Comparison of ENCODE assay signal across 12 mouse cellular contexts in the genomic region with DNA sequence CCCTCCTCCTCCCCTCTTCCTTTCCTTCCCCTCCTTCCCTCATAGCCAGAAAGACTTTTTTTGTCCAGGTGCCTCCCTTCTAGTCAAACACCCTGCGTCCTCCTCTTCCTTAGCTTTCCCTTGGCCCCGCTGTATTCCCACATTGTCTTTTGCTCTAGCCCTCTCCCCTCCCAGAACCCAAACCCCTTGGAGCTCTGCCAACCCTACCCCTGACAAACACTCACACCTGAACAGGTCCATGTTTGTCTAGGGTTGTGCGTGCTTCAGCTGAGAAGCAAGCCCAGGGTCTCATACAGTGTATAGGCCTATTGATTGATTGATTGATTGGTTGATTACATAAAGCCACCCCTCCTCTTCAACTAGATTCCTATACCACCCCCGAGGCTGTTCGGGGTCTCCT. TPM values are rescaled to one million over a fixed set of nuclear protein-coding genes. Genes with fewer than 3 reads are reported as not detected.
A peak's percentile ranks its signal among the peaks of the same experiment; 100 is the strongest.
DNase-seq lines count a peak whose midpoint lies in the region; ATAC-seq and TF ChIP-seq lines count a peak whose summit lies in the region.
"Had no signal": no experiment of that assay in that cellular context is flagged by ENCODE, and none has a peak within 500 bp of the region (broad histone marks: within the 10 kb centered on the region; RNA-seq: fewer than 3 reads in every experiment).

No protein-coding gene starts in this region.

- no peaks in the 10 kb centered on the region for H3K9me3 ChIP-seq in forebrain, embryonic 12.5 days
- H3K9me3 ChIP-seq in forebrain, embryonic 16.5 days (ENCODE audit: control insufficient read depth, low read length), result no peaks in the 10 kb centered on the region
- H3K9me3 ChIP-seq in kidney, embryonic 14.5 days (ENCODE audit: control insufficient read depth, low read length), result no peaks in the 10 kb centered on the region
- H3K9me3 ChIP-seq in neural tube, embryonic 12.5 days, result no peaks in the 10 kb centered on the region
- H3K9me3 ChIP-seq: heart, embryonic 15.5 days; limb, embryonic 13.5 days had no signal

- TF ChIP-seq CTCF in olfactory bulb, adult 2 months (IDR thresholded peaks at IDR 0.05; ENCODE audit: insufficient read depth, low read depth, low read length), result no peak

- no peak for DNase-seq in kidney, postnatal 4 days
- no peak for DNase-seq in neural tube, embryonic 10.5 days (ENCODE audit: extremely low spot score, low spot score)
- no peak for DNase-seq in Muller cell, postnatal 12 days (ENCODE audit: inconsistent ontology term)
- DNase-seq: thymus, postnatal 4 days had no signal

- peaks cover 40% of the 10 kb centered on the region for H3K4me1 ChIP-seq in forebrain, embryonic 12.5 days
- H3K4me1 ChIP-seq in forebrain, embryonic 16.5 days (replicated peaks; ENCODE audit: control insufficient read depth, insufficient read depth, low read length), result peaks cover 37% of the 10 kb centered on the region
- H3K4me1 ChIP-seq in kidney, embryonic 14.5 days (ENCODE audit: control insufficient read depth, insufficient read depth, low read length), result peaks cover 10% of the 10 kb centered on the region; the same call in 1 of the 2 replicates
- peaks cover 37% of the 10 kb centered on the region for H3K4me1 ChIP-seq in neural tube, embryonic 12.5 days
- peaks cover 49% of the 10 kb centered on the region for H3K4me1 ChIP-seq in olfactory bulb, adult 2 months (ENCODE audit: control insufficient read depth, insufficient read depth, low read length)

- H3K9ac ChIP-seq in forebrain, embryonic 12.5 days, result no peak overlapping the region
- H3K9ac ChIP-seq in forebrain, embryonic 16.5 days (replicated peaks; ENCODE audit: low read depth, low read length), result no peak overlapping the region
- no peak overlapping the region for H3K9ac ChIP-seq in kidney, embryonic 14.5 days (ENCODE audit: low read depth, low read length)
- no peak overlapping the region for H3K9ac ChIP-seq in neural tube, embryonic 12.5 days

- peak overlapping the region; percentile 71; the same call in 1 of the 2 replicates for H3K4me2 ChIP-seq in forebrain, embryonic 12.5 days
- no peak overlapping the region; the same call in 1 of the 2 replicates for H3K4me2 ChIP-seq in forebrain, embryonic 16.5 days (ENCODE audit: low read length)
- peak overlapping the region; percentile 88 for H3K4me2 ChIP-seq in kidney, embryonic 14.5 days (replicated peaks; ENCODE audit: low read depth, low read length)
- peak overlapping the region; percentile 81 for H3K4me2 ChIP-seq in neural tube, embryonic 12.5 days (replicated peaks)

- peaks cover 6% of the 10 kb centered on the region for H3K27me3 ChIP-seq in forebrain, embryonic 12.5 days
- H3K27me3 ChIP-seq in forebrain, embryonic 16.5 days (replicated peaks; ENCODE audit: control insufficient read depth, insufficient read depth, low read length), result no peaks in the 10 kb centered on the region
- H3K27me3 ChIP-seq in kidney, embryonic 14.5 days (ENCODE audit: control insufficient read depth, insufficient read depth, low read length), result no peaks in the 10 kb centered on the region
- no peaks in the 10 kb centered on the region for H3K27me3 ChIP-seq in neural tube, embryonic 12.5 days (replicated peaks)
- H3K27me3 ChIP-seq: limb, embryonic 13.5 days had no signal

- H3K4me3 ChIP-seq in forebrain, embryonic 12.5 days (replicated peaks), result no peak overlapping the region
- H3K4me3 ChIP-seq in forebrain, embryonic 16.5 days (replicated peaks; ENCODE audit: low read length), result no peak overlapping the region
- no peak overlapping the region for H3K4me3 ChIP-seq in kidney, embryonic 14.5 days (ENCODE audit: low read length)
- H3K4me3 ChIP-seq in neural tube, embryonic 12.5 days, result no peak overlapping the region
- no peak overlapping the region; the same call in 1 of the 2 replicates for H3K4me3 ChIP-seq in olfactory bulb, adult 2 months (ENCODE audit: insufficient read depth, low read depth, low read length)

- WGBS in forebrain, embryonic 12.5 days, result 91% methylated on average over 5 of the region's 5 CpGs
- WGBS in forebrain, embryonic 16.5 days, result 80% methylated on average over 5 of the region's 5 CpGs
- WGBS in kidney, embryonic 14.5 days, result 84% methylated on average over 5 of the region's 5 CpGs
- 81% methylated on average over 5 of the region's 5 CpGs for WGBS in neural tube, embryonic 12.5 days
- 85% methylated on average over 5 of the region's 5 CpGs for WGBS in olfactory bulb, adult 2 months

- no peak overlapping the region for H3K27ac ChIP-seq in forebrain, embryonic 12.5 days
- H3K27ac ChIP-seq in forebrain, embryonic 16.5 days (ENCODE audit: low read length), result no peak overlapping the region
- no peak overlapping the region for H3K27ac ChIP-seq in kidney, embryonic 14.5 days (ENCODE audit: low read depth, low read length)
- no peak overlapping the region for H3K27ac ChIP-seq in neural tube, embryonic 12.5 days
- H3K27ac ChIP-seq in olfactory bulb, adult 2 months (ENCODE audit: insufficient read depth, low read depth, low read length), result 0 out of 2 replicates have a peak overlapping the region, but pooled peaks have one; percentile 68
- H3K27ac ChIP-seq: heart, embryonic 15.5 days; limb, embryonic 13.5 days had no signal

- H3K36me3 ChIP-seq in forebrain, embryonic 12.5 days (replicated peaks), result no peaks in the 10 kb centered on the region; the same call in none of the 2 replicates
- H3K36me3 ChIP-seq in forebrain, embryonic 16.5 days (ENCODE audit: control insufficient read depth, insufficient read depth), result no peaks in the 10 kb centered on the region
- no peaks in the 10 kb centered on the region for H3K36me3 ChIP-seq in kidney, embryonic 14.5 days (ENCODE audit: control insufficient read depth, insufficient read depth, low read length)
- peaks cover 3% of the 10 kb centered on the region; the same call in 1 of the 2 replicates for H3K36me3 ChIP-seq in neural tube, embryonic 12.5 days
- H3K36me3 ChIP-seq: heart, embryonic 15.5 days; limb, embryonic 13.5 days had no signal

- ATAC-seq in forebrain, embryonic 12.5 days (ENCODE audit: low FRiP score), result no peak; the same call in 1 of the 2 replicates
- ATAC-seq in forebrain, embryonic 16.5 days, result no peak
- ATAC-seq in kidney, embryonic 14.5 days (ENCODE audit: low FRiP score, low TSS enrichment), result no peak
- ATAC-seq in neural tube, embryonic 12.5 days (ENCODE audit: low FRiP score, low read depth), result no peak
- ATAC-seq: inflammation-experienced regulatory T-cells, adult 6 months had no signal

- TF ChIP-seq POLR2A in olfactory bulb, adult 2 months (IDR thresholded peaks at IDR 0.05; ENCODE audit: insufficient read depth, low read depth, low read length), result no peak

RNA-seq across cellular contexts. Expression of gene Shisa4, which starts 5.6 kb away (rescaled TPM):
- polyA plus RNA-seq in forebrain, embryonic 12.5 days (2016; fragmentation: Nextera tagmentation; extraction: Ambion mirVana), result 67.3 and 70.6 TPM in 2 replicates
- polyA plus RNA-seq in forebrain, embryonic 16.5 days (2015; fragmentation: Nextera tagmentation; extraction: Ambion mirVana), result 84.9 and 102 TPM in 2 replicates
- 33.0 and 39.6 TPM in 2 replicates for polyA plus RNA-seq in kidney, embryonic 14.5 days (2014; fragmentation: Nextera tagmentation; extraction: Ambion mirVana)
- 72.1 and 75.5 TPM in 2 replicates for polyA plus RNA-seq in neural tube, embryonic 12.5 days (2016; fragmentation: Nextera tagmentation; extraction: Ambion mirVana)
- polyA plus RNA-seq in olfactory bulb, adult 2 months (2012; ENCODE audit: insufficient read depth, insufficient read length, low replicate concordance, missing spikeins), result not detected in 2 replicates
- polyA plus RNA-seq: inflammation-experienced regulatory T-cells, adult 6 months had no signal

RNA-seq across cellular contexts. Expression of gene Lmod1, which starts 44.8 kb away (rescaled TPM):
- 0.49 and 0.51 TPM in 2 replicates for polyA plus RNA-seq in forebrain, embryonic 12.5 days (2016; fragmentation: Nextera tagmentation; extraction: Ambion mirVana)
- polyA plus RNA-seq in forebrain, embryonic 16.5 days (2015; fragmentation: Nextera tagmentation; extraction: Ambion mirVana), result 0.15 and 0.21 TPM in 2 replicates
- polyA plus RNA-seq in kidney, embryonic 14.5 days (2014; fragmentation: Nextera tagmentation; extraction: Ambion mirVana), result 0.27 and 0.55 TPM in 2 replicates
- 0.37 and 0.49 TPM in 2 replicates for polyA plus RNA-seq in neural tube, embryonic 12.5 days (2016; fragmentation: Nextera tagmentation; extraction: Ambion mirVana)
- not detected in 2 replicates for polyA plus RNA-seq in olfactory bulb, adult 2 months (2012; ENCODE audit: insufficient read depth, insufficient read length, low replicate concordance, missing spikeins)
- polyA plus RNA-seq: inflammation-experienced regulatory T-cells, adult 6 months had no signal

RNA-seq across cellular contexts. Expression of gene Timm17a, which starts 55.8 kb away (rescaled TPM):
- polyA plus RNA-seq in forebrain, embryonic 12.5 days (2016; fragmentation: Nextera tagmentation; extraction: Ambion mirVana), result 142 and 159 TPM in 2 replicates
- 144 and 154 TPM in 2 replicates for polyA plus RNA-seq in forebrain, embryonic 16.5 days (2015; fragmentation: Nextera tagmentation; extraction: Ambion mirVana)
- 213 and 232 TPM in 2 replicates for polyA plus RNA-seq in kidney, embryonic 14.5 days (2014; fragmentation: Nextera tagmentation; extraction: Ambion mirVana)
- polyA plus RNA-seq in neural tube, embryonic 12.5 days (2016; fragmentation: Nextera tagmentation; extraction: Ambion mirVana), result 158 and 172 TPM in 2 replicates
- not detected in 2 replicates for polyA plus RNA-seq in olfactory bulb, adult 2 months (2012; ENCODE audit: insufficient read depth, insufficient read length, low replicate concordance, missing spikeins)

Comparison
In these comparisons a context has a peak if more than half of its experiments do, and no peak if none do; other contexts are left out.
1. RNA of gene Shisa4, which starts 5.6 kb away (polyA plus RNA-seq): 84.9 to 102 TPM in forebrain, embryonic 16.5 days, 72.1 to 75.5 TPM in neural tube, embryonic 12.5 days, 67.3 to 70.6 TPM in forebrain, embryonic 12.5 days and 33.0 to 39.6 TPM in kidney, embryonic 14.5 days; not detected in olfactory bulb, adult 2 months; every median in the first group is over 10 times any median in the second.